Mouse (Mus musculus) limb, embryonic 14.5 days (tissue): ENCODE measurements around the gene Ddx17. TPM values are rescaled to one million over a fixed set of nuclear protein-coding genes. Genes with fewer than 3 reads are reported as not detected.
A peak's percentile ranks its signal among the peaks of the same experiment; 100 is the strongest.

Source experiments
- ATAC-seq: fragments of 200-750 bp; cut with Nextera tagmentation; 2 replicates; pipeline ENCODE4 v1.8.0; 2017; ENCODE audit warnings: low read depth, moderate number of reproducible peaks, moderate TSS enrichment; ENCODE audit not compliant: low FRiP score
- DNase-seq: peaks from one replicate; pipeline ENCODE4 v3.0.0-alpha.2; 2015; ENCODE audit warnings: low spot score
- H3K27ac ChIP-seq: fragments of 300-500 bp; sonication (generic); replicated peaks from 2 replicates; pipeline ENCODE4 v1.5.1; 2014; ENCODE audit warnings: low read depth, mild to moderate bottlenecking, low read length, moderate library complexity, mixed read lengths
- H3K27me3 ChIP-seq: fragments of 300-500 bp; sonication (generic); 2 replicates; pipeline ENCODE4 v1.6.1; 2014; ENCODE audit warnings: low read length, mixed read lengths; ENCODE audit not compliant: control insufficient read depth, insufficient read depth
- H3K36me3 ChIP-seq: fragments of 300-500 bp; sonication (generic); 2 replicates; pipeline ENCODE4 v1.6.1; 2014; ENCODE audit warnings: mild to moderate bottlenecking, low read length, moderate library complexity, mixed read lengths; ENCODE audit not compliant: control insufficient read depth, insufficient read depth
- H3K4me1 ChIP-seq: fragments of 300-500 bp; sonication (generic); 2 replicates; pipeline ENCODE4 v1.6.1; 2014; ENCODE audit warnings: antibody characterized with exemption, low read length, mixed read lengths; ENCODE audit not compliant: control insufficient read depth, insufficient read depth
- H3K4me2 ChIP-seq: fragments of 300-500 bp; sonication (generic); replicated peaks from 2 replicates; pipeline ENCODE4 v1.6.1; 2014; ENCODE audit warnings: low read depth, mild to moderate bottlenecking, low read length, moderate library complexity; ENCODE audit not compliant: severe bottlenecking
- H3K4me3 ChIP-seq: fragments of 300-500 bp; sonication (generic); replicated peaks from 2 replicates; pipeline ENCODE4 v1.5.1; 2014; ENCODE audit warnings: low read length
- H3K9ac ChIP-seq: fragments of 300-500 bp; sonication (generic); 2 replicates; pipeline ENCODE4 v1.6.1; 2014; ENCODE audit warnings: mild to moderate bottlenecking, low read depth, low read length, moderate library complexity; ENCODE audit not compliant: severe bottlenecking
- H3K9me3 ChIP-seq: fragments of 300-500 bp; sonication (generic); 2 replicates; pipeline ENCODE4 v1.6.1; 2016; ENCODE audit warnings: low read length; ENCODE audit not compliant: control insufficient read depth
- POLR2A ChIP-seq: fragments of 200-500 bp; IDR thresholded peaks from 2 replicates; pipeline ENCODE4 v1.8.0; 2012; ENCODE audit warnings: inconsistent platforms, mild to moderate bottlenecking, moderate library complexity, borderline replicate concordance; ENCODE audit not compliant: insufficient read depth, insufficient read length; ENCODE audit errors: extremely low read depth
- WGBS: fragments of 180-500 bp; shearing (Covaris S2); extraction: QIAGEN DNeasy Blood & Tissue Kit; methylation state at CpG from one replicate; pipeline ENCODE4 v1.1.7; 2014; 5-methylcytosine and 5-hydroxymethylcytosine counted together
- polyA plus RNA-seq, 2 experiments: library from polyadenylated mRNA; depleted of rRNA in 1 of 2; stranded (reverse) in 1 of 2; unstranded in 1 of 2; fragments of >200 nt; fragmentation: Nextera tagmentation in 1 of 2; extraction: Ambion mirVana in 1 of 2; gene quantifications; 2 replicates each; pipeline versions ENCODE4 v1.2.1 to v1.2.3; 2012 to 2014

Gene Ddx17
- polyA plus RNA-seq, 2 experiments: 92.6 to 724 TPM

DNA sequence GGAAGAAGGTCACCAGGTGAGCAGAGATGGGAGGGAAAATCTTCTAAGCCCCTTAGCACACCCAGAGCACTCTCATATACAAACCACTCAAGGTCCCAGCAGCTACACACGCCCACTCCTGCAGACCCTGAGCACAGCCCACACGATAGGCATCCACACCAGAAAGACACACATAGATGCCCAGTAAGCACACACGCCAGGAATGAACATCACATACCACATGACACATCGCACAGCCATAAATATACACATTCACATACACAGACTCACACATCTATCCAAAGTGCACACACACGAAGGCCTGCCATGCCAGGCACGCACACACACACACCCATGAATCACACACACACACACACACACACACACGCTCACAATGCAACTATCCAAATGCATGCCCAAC lies 36.1 kb downstream of the Ddx17 start:
- DNase-seq (no peak), ATAC-seq (no peak)
- H3K4me1 ChIP-seq: peaks cover 18% of the 10 kb centered on the region
- TF ChIP-seq POLR2A: no peak
- H3K27ac ChIP-seq: no peak overlapping the region
- peaks cover 57% of the 10 kb centered on the region for H3K27me3 ChIP-seq
- H3K36me3 ChIP-seq: no peaks in the 10 kb centered on the region
- H3K4me2 ChIP-seq: no peak overlapping the region
- H3K9me3 ChIP-seq: no peaks in the 10 kb centered on the region
- H3K9ac ChIP-seq: no peak overlapping the region
- 80% methylated on average over 7 of the region's 7 CpGs for WGBS
- H3K4me3 ChIP-seq: no peak overlapping the region

DNA sequence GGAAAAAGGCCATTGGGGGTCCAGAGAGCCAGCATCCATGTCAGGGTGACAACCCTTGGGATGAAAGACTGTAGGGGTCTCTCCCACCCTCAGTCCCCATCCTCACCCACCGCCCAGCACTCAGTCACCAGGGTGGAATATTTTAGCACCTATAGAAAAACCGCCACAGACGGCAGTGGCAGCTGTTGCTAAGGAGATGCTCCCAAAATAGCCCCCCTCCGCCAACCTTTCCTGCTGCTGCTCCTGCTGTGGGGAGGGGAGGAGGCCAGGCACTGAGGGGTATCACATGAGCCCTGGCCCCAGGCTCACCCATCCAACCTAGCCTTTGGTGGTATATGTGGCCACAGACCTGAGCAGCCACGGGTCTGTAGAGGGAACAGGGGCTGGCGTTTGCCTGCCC lies 36.5 kb downstream of the Ddx17 start:
- Histone ChIP-seq H3K36me3 (no peaks in the 10 kb centered on the region), H3K4me1 (peaks cover 22% of the 10 kb centered on the region), H3K9me3 (no peaks in the 10 kb centered on the region), H3K27me3 (peaks cover 62% of the 10 kb centered on the region), H3K27ac (no peak overlapping the region), H3K9ac (no peak overlapping the region), H3K4me2 (no peak overlapping the region), H3K4me3 (no peak overlapping the region)
- DNase-seq: no peak
- TF ChIP-seq POLR2A: no peak
- no peak for ATAC-seq
- 21% methylated on average over 6 of the region's 6 CpGs for WGBS

DNA sequence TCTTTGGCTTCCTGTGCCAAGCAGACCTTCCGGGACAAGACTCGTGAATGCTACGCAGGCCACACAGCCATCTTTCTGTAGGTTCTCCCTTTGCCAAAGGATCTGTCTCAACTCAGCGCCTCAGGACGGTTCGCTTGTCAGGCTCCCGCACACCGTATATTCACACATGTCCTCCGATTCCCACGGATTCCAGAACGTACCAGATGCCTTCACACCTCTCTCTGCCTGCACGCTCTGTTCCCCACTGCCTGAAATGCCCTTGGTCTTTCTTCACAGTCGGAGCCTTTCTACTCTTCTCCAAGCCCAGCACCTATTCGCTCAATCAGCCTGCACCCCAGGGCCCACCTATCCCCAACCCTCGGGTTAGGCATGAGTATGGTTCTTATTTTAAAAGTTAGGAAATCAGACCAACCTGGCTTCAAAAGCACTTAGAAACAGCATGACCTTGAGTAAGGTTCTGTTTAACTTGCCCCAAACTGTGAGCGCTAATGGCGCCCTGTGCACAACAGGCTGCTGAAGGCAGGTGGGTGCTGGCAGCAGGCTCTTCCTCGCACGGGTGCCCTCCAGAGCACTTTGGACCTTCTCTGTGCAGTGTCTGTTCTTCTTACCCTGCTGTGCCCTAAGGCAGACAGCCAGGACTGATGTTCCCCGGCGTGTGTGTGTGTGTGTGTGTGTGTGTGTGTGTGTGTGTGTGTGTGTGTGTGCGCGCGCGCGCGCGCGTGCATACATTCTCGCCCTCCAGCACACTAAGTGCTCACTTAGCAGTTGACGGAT lies 39.3 kb downstream of the Ddx17 start:
- DNase-seq (no peak), ATAC-seq (no peak)
- Histone ChIP-seq H3K4me2 (no peak overlapping the region), H3K4me1 (peaks cover 14% of the 10 kb centered on the region), H3K36me3 (no peaks in the 10 kb centered on the region), H3K4me3 (no peak overlapping the region), H3K9me3 (no peaks in the 10 kb centered on the region), H3K27me3 (peaks cover 80% of the 10 kb centered on the region), H3K27ac (no peak overlapping the region), H3K9ac (no peak overlapping the region)
- TF ChIP-seq POLR2A: no peak
- WGBS: 41% methylated on average over 31 of the region's 31 CpGs

DNA sequence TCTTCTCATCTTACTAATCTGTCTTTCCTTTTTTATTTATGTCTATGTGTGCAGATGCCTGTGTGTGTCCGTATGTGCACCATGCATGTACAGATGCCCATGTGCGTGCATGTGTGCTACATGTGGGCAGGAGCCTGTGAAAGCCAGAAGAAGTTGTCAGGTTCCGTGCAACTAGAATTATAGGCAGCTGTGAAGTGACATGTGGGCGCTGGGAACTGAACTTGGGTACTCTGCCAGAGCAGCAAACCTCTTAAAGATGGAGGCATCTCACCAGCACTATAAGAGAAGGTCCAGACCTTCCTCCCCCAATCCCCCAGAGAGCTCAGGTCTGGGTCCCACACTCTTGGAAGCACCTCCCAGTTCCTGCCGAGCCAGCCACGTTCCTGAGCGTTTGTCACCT lies 40.1 kb downstream of the Ddx17 start:
- Histone ChIP-seq H3K27me3 (peaks cover 84% of the 10 kb centered on the region), H3K4me2 (no peak overlapping the region; the same call in 1 of the 2 replicates), H3K4me3 (peak overlapping the region; percentile 49; the same call in 1 of the 2 replicates), H3K27ac (no peak overlapping the region), H3K9me3 (no peaks in the 10 kb centered on the region), H3K36me3 (no peaks in the 10 kb centered on the region), H3K9ac (no peak overlapping the region), H3K4me1 (peaks cover 9% of the 10 kb centered on the region)
- DNase-seq (no peak), ATAC-seq (no peak)
- no peak for TF ChIP-seq POLR2A
- 37% methylated on average over 7 of the region's 7 CpGs for WGBS

DNA sequence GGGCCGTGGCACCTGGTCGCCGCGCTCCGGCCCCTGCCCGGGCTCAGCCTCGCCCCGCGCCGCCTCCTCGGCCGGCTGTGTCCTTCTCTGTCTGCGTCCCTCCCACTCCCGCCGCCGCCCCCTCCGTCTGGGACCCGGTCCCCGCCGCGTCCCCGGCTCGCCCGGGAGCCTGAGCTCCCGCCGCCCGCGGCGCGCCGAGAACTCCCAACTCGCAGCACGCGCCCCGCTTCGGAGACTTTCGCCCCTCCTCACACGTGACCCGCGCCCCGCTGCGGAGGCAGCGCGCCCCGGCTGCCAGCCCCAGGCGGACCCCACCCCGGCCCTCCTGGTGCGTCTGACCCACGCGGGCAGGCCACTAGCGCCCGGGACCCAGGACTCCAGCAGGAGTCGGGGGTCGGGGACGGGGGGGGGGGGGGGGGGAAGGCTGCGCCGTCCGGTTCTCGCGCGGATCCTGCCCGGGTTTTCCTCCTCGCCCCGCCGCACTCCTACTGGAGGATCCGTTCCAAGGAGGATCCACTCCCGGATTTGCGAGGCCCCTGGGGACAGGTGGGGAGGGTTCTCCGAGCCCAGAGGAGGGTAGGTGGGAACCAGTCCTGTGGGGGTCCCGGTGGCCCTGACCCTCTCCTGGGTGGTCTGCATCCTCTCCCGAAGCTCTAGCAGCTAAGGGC lies 40.8 kb downstream of the Ddx17 start:
- Histone ChIP-seq H3K27me3 (peaks cover 77% of the 10 kb centered on the region), H3K9me3 (no peaks in the 10 kb centered on the region), H3K4me3 (peak overlapping the region; percentile 49), H3K4me1 (peaks cover 9% of the 10 kb centered on the region), H3K36me3 (no peaks in the 10 kb centered on the region), H3K4me2 (peak overlapping the region; percentile 100), H3K9ac (peak overlapping the region; percentile 61), H3K27ac (no peak overlapping the region)
- TF ChIP-seq POLR2A: no peak
- under 1% methylated on average over 35 of the region's 71 CpGs for WGBS
- ATAC-seq (peak; percentile 41; the same call in 1 of the 2 replicates), DNase-seq (peak; percentile 54)
